Mouse (Mus musculus) myocyte (in vitro differentiated cells): ENCODE measurements at regions not wholly inside any gene's neighbourhood (a gene's known extent, or its start where the extent isn't known, plus 50 kb on each side); places are given as distances from the start of the nearest gene placed in this dataset.

Experiments used
- CEBPB ChIP-seq: IDR thresholded peaks from 2 replicates; pipeline ENCODE4 v1.6.1; 2011; ENCODE audit warnings: mild to moderate bottlenecking, moderate library complexity; ENCODE audit not compliant: poor library complexity, insufficient read depth, severe bottlenecking
- E2F4 ChIP-seq: IDR thresholded peaks from one replicate; pipeline ENCODE4 v1.6.1; 2011; ENCODE audit warnings: mild to moderate bottlenecking, control low read depth, moderate library complexity; ENCODE audit not compliant: insufficient read depth
- MAX ChIP-seq: IDR thresholded peaks from one replicate; pipeline ENCODE4 v1.6.1; 2011; ENCODE audit warnings: low read depth, mild to moderate bottlenecking, control low read depth
- POLR2A ChIP-seq: IDR thresholded peaks from one replicate; pipeline ENCODE4 v1.6.1; 2011; ENCODE audit warnings: low read depth, mild to moderate bottlenecking, control low read depth, moderate library complexity; ENCODE audit not compliant: insufficient read length
- POLR2AphosphoS2 ChIP-seq: IDR thresholded peaks from one replicate; pipeline ENCODE4 v1.6.1; 2011; ENCODE audit warnings: low read depth, control low read depth; ENCODE audit not compliant: insufficient read length
- REST ChIP-seq: IDR thresholded peaks from one replicate; pipeline ENCODE4 v1.6.1; 2011; ENCODE audit warnings: mild to moderate bottlenecking, control low read depth, moderate library complexity; ENCODE audit not compliant: insufficient read depth, insufficient read length
- SRF ChIP-seq: IDR thresholded peaks from one replicate; pipeline ENCODE4 v1.6.1; 2011; ENCODE audit warnings: low read depth; ENCODE audit not compliant: control insufficient read depth, insufficient read length
- TCF12 ChIP-seq: IDR thresholded peaks from one replicate; pipeline ENCODE4 v1.6.1; 2011; ENCODE audit warnings: mild to moderate bottlenecking, control low read depth; ENCODE audit not compliant: poor library complexity, insufficient read depth, severe bottlenecking
- USF1 ChIP-seq: IDR thresholded peaks from one replicate; pipeline ENCODE4 v1.6.1; 2011; ENCODE audit warnings: low read depth, mild to moderate bottlenecking, control low read depth, moderate library complexity

- no peak for TF ChIP-seq TCF12
- TF ChIP-seq USF1 = no peak
- no peak for TF ChIP-seq POLR2A
- TF ChIP-seq POLR2AphosphoS2 = no peak
- no peak for TF ChIP-seq E2F4
- no peak for TF ChIP-seq SRF
- no peak for TF ChIP-seq CEBPB
- TF ChIP-seq MAX = no peak
- TF ChIP-seq REST = no peak
Observed at GRCm38 (mm10) chr14:18494048-18494447, 162.4 kb upstream of the Ube2e1 start.
